27 mouse cellular contexts compared by ENCODE assay signal in genomic region chr3:108372691-108373090, GRCm38 (mm10). TPM values are rescaled to one million over a fixed set of nuclear protein-coding genes. Genes with fewer than 3 reads are reported as not detected.
DNase-seq lines count a peak whose midpoint lies in the region; ATAC-seq and TF ChIP-seq lines count a peak whose summit lies in the region.
"Had no signal": no experiment of that assay in that cellular context is flagged by ENCODE, and none has a peak within 500 bp of the region (broad histone marks: within the 10 kb centered on the region; RNA-seq: fewer than 3 reads in every experiment).

No protein-coding gene starts in this region.

- H3K36me3 ChIP-seq in heart, embryonic 15.5 days, result no peaks in the 10 kb centered on the region
- H3K36me3 ChIP-seq: limb, embryonic 15.5 days; liver, embryonic 13.5 days had no signal

- in situ Hi-C loops in Patski (cut with MboI; ENCODE audit: low pct_unique_long_range_greater_than_20kb), result no loop called here

- 0 out of 2 replicates have a peak overlapping the region, but pooled peaks have one; percentile 11 for H3K27ac ChIP-seq in heart, embryonic 15.5 days
- no peak overlapping the region for H3K27ac ChIP-seq in cerebellum, adult 2 months (ENCODE audit: insufficient read depth, low read length)
- H3K27ac ChIP-seq: gastrocnemius, adult 2 months; hindbrain, embryonic 14.5 days; limb, embryonic 15.5 days; liver, embryonic 13.5 days had no signal

- no peak overlapping the region for H3K9ac ChIP-seq in heart, embryonic 15.5 days
- H3K9ac ChIP-seq: hindbrain, embryonic 14.5 days; limb, embryonic 15.5 days; liver, embryonic 13.5 days had no signal

- H3K9me3 ChIP-seq in heart, embryonic 15.5 days (replicated peaks), result no peaks in the 10 kb centered on the region
- H3K9me3 ChIP-seq: limb, embryonic 15.5 days; liver, embryonic 13.5 days had no signal

- H3K4me2 ChIP-seq in heart, embryonic 15.5 days, result no peak overlapping the region
- H3K4me2 ChIP-seq: hindbrain, embryonic 14.5 days; limb, embryonic 15.5 days; liver, embryonic 13.5 days; midbrain, embryonic 11.5 days had no signal

- peaks cover 13% of the 10 kb centered on the region for H3K4me1 ChIP-seq in heart, embryonic 15.5 days (replicated peaks)
- H3K4me1 ChIP-seq in cerebellum, adult 2 months (ENCODE audit: control insufficient read depth, insufficient read depth, low read length), result no peaks in the 10 kb centered on the region; the same call in 1 of the 2 replicates
- H3K4me1 ChIP-seq: limb, embryonic 15.5 days had no signal

- POLR2A ChIA-PET in Patski (lab: Charles Lee), result interaction anchor here (0.5 kb wide), 1 partner anchor 124 kb away, joined by 3 read pairs; no protein-coding TSS in a partner anchor

- no peak for TF ChIP-seq POLR2A in cerebellum, adult 2 months (IDR thresholded peaks at IDR 0.05; ENCODE audit: borderline replicate concordance, insufficient read depth, low read length)

- H3K4me3 ChIP-seq in heart, embryonic 15.5 days, result no peak overlapping the region
- H3K4me3 ChIP-seq in cerebellum, adult 2 months (replicated peaks; ENCODE audit: insufficient read depth, low read depth, low read length), result no peak overlapping the region
- H3K4me3 ChIP-seq: gastrocnemius, adult 2 months; limb, embryonic 15.5 days; liver, embryonic 13.5 days had no signal

- DNase-seq in heart, postnatal 25 days (ENCODE audit: low spot score), result no peak
- peak; percentile 77 for DNase-seq in 3T3-L1 (ENCODE audit: low read depth, low spot score)
- DNase-seq in Patski (ENCODE audit: low read depth, low spot score), result no peak
- DNase-seq in lung, postnatal 25 days (ENCODE audit: low spot score), result peak; percentile 37
- DNase-seq in right cerebral cortex, postnatal 14 days, result no peak
- no peak for DNase-seq in gastrocnemius, postnatal 36 days
- no peak for DNase-seq in cerebellum, adult 2 months
- DNase-seq: B cell, adult 2 months; cerebellum, adult 9-10 months; gastrocnemius, adult 2 months; kidney, adult 11 months; kidney, postnatal 36 days; liver, embryonic 13.5 days; spleen, adult 18-20 months had no signal

- intact Hi-C loops in heart, postnatal 25 days (cut with DNase I), result no loop called here
- intact Hi-C loops in gastrocnemius, postnatal 36 days (cut with DNase I), result no loop called here

- H3K27me3 ChIP-seq in heart, embryonic 15.5 days, result 0 out of 2 replicates have a peak, but pooled peaks cover 2% of the 10 kb centered on the region
- H3K27me3 ChIP-seq in Patski, result no peaks in the 10 kb centered on the region
- H3K27me3 ChIP-seq in cerebellum, adult 2 months (ENCODE audit: control insufficient read depth, insufficient read depth, low read length), result no peaks in the 10 kb centered on the region
- H3K27me3 ChIP-seq: limb, embryonic 15.5 days; liver, embryonic 13.5 days had no signal

- 31% methylated on average over 3 of the region's 3 CpGs for WGBS in heart, embryonic 15.5 days
- 90% methylated on average over 3 of the region's 3 CpGs for WGBS in cerebellum, adult 2 months

- TF ChIP-seq CTCF in Patski (IDR thresholded peaks at IDR 0.05), result no peak
- TF ChIP-seq CTCF in cerebellum, adult 2 months (IDR thresholded peaks at IDR 0.05; ENCODE audit: borderline replicate concordance, insufficient read depth, low read depth, low read length), result no peak

- CTCF ChIA-PET in Patski (lab: Charles Lee), result interaction anchor here (1.8 to 8.8 kb wide), 3 partner anchors 9 to 90 kb away, joined by 5 to 45 read pairs (median 8); no protein-coding TSS in a partner anchor

- no peak for ATAC-seq in heart, embryonic 15.5 days (replicated peaks; ENCODE audit: insufficient number of reproducible peaks, insufficient read depth, low FRiP score, low read depth)
- ATAC-seq in Patski, result peak; percentile 64
- ATAC-seq: forebrain, embryonic 14.5 days; midbrain, embryonic 16.5 days had no signal

RNA-seq across cellular contexts. Expression of gene Mybphl, which starts 8.0 kb away (rescaled TPM):
- 41.5 and 48.0 TPM in 2 replicates for polyA plus RNA-seq in heart, embryonic 15.5 days (2015; fragmentation: Nextera tagmentation; extraction: Ambion mirVana)
- total RNA-seq in heart, postnatal 25 days (2021), result 10 to 100 TPM; 58.9 to 60.3 TPM
- not detected for polyA plus RNA-seq in Patski (2021)
- not detected for total RNA-seq in gastrocnemius, postnatal 36 days (2021)
- polyA plus RNA-seq in cerebellum, adult 2 months (2012; rRNA removed), result 0.16 TPM in 1 of 2 replicates, not detected in the other
- total RNA-seq: adrenal gland, postnatal 10 days; gastrocnemius, adult 2 months; gastrocnemius, postnatal 4 days; hematopoietic stem cell, adult 5-6 weeks; left cerebral cortex, adult 8-10 months; megakaryocyte, adult 5-6 weeks; neutrophil, adult 5-6 weeks had no signal
- polyA plus RNA-seq: forebrain, embryonic 14.5 days; kidney, embryonic 16.5 days; limb, embryonic 15.5 days; midbrain, embryonic 11.5 days; midbrain, embryonic 16.5 days had no signal

RNA-seq across cellular contexts. Expression of gene Psrc1, which starts 10.9 kb away (rescaled TPM):
- 17.1 and 23.1 TPM in 2 replicates for polyA plus RNA-seq in heart, embryonic 15.5 days (2015; fragmentation: Nextera tagmentation; extraction: Ambion mirVana)
- total RNA-seq in heart, postnatal 25 days (2021), result under 1 TPM; 0.16 to 0.45 TPM
- polyA plus RNA-seq in Patski (2021), result 29.8 TPM
- total RNA-seq in gastrocnemius, postnatal 36 days (2021), result under 1 TPM; 0.26 to 0.32 TPM
- polyA plus RNA-seq in cerebellum, adult 2 months (2012; rRNA removed), result 0.21 and 0.28 TPM in 2 replicates
- total RNA-seq: gastrocnemius, adult 2 months had no signal

RNA-seq across cellular contexts. Expression of gene Celsr2, which starts 42.7 kb away (rescaled TPM):
- polyA plus RNA-seq in heart, embryonic 15.5 days (2015; fragmentation: Nextera tagmentation; extraction: Ambion mirVana), result 2.4 and 3.6 TPM in 2 replicates
- total RNA-seq in heart, postnatal 25 days (2021), result 1 to 10 TPM; 4.2 to 5.3 TPM
- polyA plus RNA-seq in Patski (2021), result 90.1 TPM
- 1 to 10 TPM; 6.4 to 8.2 TPM for total RNA-seq in gastrocnemius, postnatal 36 days (2021)
- polyA plus RNA-seq in cerebellum, adult 2 months (2012; rRNA removed), result 57.4 and 58.2 TPM in 2 replicates

Comparison
In these comparisons a context has a peak if more than half of its experiments do, and no peak if none do; other contexts are left out.
1. DNase-seq: peak in 3T3-L1 (single experiment) and lung, postnatal 25 days (single experiment); none in heart, postnatal 25 days (single experiment), Patski (single experiment), right cerebral cortex, postnatal 14 days (single experiment), gastrocnemius, postnatal 36 days (0 of 2) and cerebellum, adult 2 months (0 of 2).
2. RNA of gene Mybphl, which starts 8.0 kb away (polyA plus RNA-seq): 41.5 to 48.0 TPM in heart, embryonic 15.5 days; 0.16 TPM in cerebellum, adult 2 months and not detected in Patski (single experiment); every median in the first group is over 10 times any median in the second.
3. RNA of gene Psrc1, which starts 10.9 kb away (polyA plus RNA-seq): 29.8 TPM in Patski (single experiment) and 17.1 to 23.1 TPM in heart, embryonic 15.5 days; 0.21 to 0.28 TPM in cerebellum, adult 2 months; every median in the first group is over 10 times any median in the second.
4. RNA of gene Celsr2, which starts 42.7 kb away (polyA plus RNA-seq): 90.1 TPM in Patski (single experiment) and 57.4 to 58.2 TPM in cerebellum, adult 2 months; 2.4 to 3.6 TPM in heart, embryonic 15.5 days; every median in the first group is over 10 times any median in the second.